Mouse (Mus musculus): Measurements from ENCODE around the gene Gas6.

The Gas6 gene

DNA sequence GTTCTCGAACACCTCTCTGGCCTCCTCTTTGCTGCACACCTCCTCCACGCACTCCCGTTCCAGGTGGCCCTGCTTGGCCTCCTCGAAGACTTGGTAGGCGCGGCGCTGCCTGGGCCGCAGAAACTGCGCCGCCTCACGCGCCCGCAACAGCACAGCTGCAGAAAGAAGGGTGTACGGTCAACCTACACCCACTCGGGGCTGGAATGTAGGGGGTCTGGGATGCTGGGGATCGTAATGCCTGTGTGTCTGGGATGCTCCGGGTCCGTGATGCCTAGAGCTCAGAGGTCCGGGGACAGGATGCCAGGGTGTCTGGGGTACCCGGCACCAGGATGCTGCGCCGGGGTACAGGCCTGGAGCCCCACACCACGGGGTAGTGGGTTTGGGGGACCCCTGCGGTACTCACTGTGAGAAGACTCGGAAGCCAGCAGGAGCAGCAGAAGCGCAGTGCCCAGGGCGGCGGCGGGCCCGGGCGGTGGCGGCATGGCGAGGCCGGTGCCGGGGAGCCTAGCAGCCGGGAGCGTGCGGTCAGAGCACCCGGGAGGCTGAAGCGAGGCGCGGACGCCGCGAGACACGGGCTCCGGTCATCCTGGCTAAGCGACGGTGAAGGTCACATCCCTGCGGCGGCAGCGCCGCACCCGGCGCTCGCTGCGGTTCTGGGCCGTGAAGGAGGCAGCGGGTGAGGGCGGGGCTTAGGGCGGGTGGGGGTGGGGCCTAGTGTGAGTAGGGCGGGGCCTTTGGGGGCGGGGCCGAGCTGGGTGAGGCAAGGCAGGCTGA, at the start of gene Gas6:
Gas6 (minus strand) TSS at position 633 of the 774 bp plus-strand sequence.
- no peak for DNase-seq (ENCODE audit: low read depth, low spot score)

GRCm38 (mm10) chr8:13541526-13541925, 47.2 kb upstream of the Gas6 start:
- no peak for DNase-seq (ENCODE audit: low read depth, low spot score)

- no peak for DNase-seq (ENCODE audit: low read depth, low spot score)
These were observed 45.8 kb upstream of the Gas6 start for GRCm38 (mm10) chr8:13540122-13540521.

- DNase-seq (ENCODE audit: low read depth, low spot score) = no peak
These were observed 44.5 kb upstream of the Gas6 start for GRCm38 (mm10) chr8:13538821-13539220.

- no peak for DNase-seq (ENCODE audit: low read depth, low spot score)
These were observed 42.8 kb upstream of the Gas6 start for GRCm38 (mm10) chr8:13537102-13537501.

- no peak for DNase-seq (ENCODE audit: low read depth, low spot score)
These were observed 38.8 kb upstream of the Gas6 start for GRCm38 (mm10) chr8:13533123-13533522.

DNA sequence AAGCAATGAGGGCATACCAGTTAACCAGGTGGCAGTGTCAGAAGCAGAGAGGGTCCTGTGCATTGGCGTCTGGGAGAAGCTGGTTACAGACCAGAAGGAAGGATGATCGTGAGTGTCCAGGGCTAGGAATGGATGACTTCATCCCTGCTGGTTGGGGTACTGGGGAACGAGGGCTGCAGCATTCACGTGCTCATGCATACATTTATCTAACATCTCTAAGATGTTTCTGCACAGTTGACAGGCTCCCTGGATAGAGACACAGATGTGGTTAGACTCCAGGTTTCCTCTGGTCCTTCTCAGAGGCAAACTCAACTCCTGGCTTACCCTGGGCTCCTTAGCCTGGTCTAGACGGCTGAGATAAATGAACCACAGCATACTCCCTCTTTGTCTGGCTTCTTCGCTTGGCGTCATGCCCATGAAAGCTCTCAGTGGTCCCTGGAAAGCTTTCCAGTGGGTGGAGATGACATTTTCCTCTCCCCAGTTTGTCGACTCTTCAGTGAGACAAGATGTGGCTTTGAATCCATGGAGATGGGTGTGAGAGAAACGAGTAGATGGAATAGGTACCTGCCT, 37.4 kb upstream of the Gas6 start:
- no peak for DNase-seq (ENCODE audit: low read depth, low spot score)

DNA sequence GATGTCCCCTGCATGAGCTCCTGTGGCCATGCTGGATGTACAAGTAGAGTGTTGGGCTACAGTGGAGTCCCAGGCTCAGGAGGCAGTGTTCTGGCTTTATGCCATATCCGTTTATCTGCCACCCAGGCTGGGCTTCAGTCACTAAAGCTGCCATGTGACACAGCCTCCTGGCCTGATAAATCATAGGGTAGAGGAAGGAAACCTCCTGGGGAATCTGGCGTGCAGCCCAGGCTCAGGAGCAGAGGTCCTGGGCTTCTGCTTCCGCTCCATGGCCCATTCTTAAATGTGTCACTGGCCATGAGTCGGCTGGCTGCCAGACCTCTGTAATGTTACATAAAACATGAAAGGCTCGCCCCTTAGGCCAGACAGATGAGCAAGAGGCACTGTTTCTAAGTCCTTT, 36.7 kb upstream of the Gas6 start:
- no peak for DNase-seq (ENCODE audit: low read depth, low spot score)

- no peak for DNase-seq (ENCODE audit: low read depth, low spot score)
These were observed 36.1 kb upstream of the Gas6 start for GRCm38 (mm10) chr8:13530401-13530800.

- no peak for DNase-seq (ENCODE audit: low read depth, low spot score)
These were observed 35.6 kb upstream of the Gas6 start for GRCm38 (mm10) chr8:13529891-13530316.

DNA sequence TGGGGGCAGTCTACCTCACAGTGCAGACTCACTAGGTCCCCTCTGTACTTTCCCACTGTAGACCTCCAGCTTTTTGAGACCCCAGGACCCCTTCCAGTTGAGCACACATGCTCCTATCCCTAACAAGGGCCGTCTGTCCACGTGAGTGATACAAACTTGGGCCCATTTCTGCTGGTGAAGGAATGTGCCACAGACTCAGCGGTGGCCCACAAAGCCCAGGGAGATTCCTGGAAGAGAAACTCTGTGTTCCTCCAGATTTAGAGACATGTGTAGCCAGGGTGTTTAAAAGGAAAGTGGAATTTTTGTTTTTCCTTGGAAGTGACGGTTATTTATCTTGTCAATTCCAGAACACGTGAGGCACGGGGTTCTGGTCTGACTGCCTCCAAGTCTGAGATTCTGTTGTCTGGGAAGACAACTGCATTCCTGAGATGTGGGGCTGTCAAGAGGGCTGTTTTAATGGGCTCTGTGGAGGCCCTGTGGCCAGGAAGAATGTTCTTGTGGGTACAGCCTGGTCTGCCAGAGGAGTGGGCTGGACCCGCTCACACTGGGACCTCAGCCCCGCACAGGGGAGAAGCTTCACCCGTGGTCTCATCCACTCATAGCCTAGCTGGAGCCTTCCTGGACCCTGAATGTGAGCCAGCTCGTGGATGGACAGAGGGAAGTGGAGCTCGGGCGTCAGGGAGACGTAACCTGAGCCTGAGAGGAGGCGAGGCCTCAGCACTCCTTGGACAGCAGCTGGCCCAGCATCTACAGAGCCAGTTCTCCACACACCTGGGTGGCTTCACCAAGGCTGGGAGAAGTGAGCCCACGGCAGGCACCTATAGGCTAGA, 34.9 kb upstream of the Gas6 start:
- no peak for DNase-seq (ENCODE audit: low read depth, low spot score)

DNA sequence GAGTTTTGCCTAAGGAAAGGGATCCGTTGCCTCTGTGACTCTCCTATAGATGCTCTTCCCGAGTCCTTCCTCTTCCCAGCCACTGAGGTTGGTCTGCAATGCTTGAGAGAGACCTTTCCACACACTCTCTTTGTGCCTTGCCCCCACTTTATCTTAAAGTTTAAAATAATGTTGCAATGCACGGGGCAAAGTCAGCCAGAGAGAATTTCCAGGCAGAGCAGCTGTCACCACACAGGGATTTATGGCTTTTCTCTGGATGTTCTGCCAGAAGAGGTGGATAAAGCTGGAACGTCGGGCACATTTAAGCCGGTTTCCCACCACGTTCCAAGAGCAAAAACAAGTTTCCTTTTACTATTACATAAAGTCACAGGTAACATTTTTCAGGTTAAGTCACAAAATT, 27.1 kb upstream of the Gas6 start:
- no peak for DNase-seq (ENCODE audit: low read depth, low spot score)

DNA sequence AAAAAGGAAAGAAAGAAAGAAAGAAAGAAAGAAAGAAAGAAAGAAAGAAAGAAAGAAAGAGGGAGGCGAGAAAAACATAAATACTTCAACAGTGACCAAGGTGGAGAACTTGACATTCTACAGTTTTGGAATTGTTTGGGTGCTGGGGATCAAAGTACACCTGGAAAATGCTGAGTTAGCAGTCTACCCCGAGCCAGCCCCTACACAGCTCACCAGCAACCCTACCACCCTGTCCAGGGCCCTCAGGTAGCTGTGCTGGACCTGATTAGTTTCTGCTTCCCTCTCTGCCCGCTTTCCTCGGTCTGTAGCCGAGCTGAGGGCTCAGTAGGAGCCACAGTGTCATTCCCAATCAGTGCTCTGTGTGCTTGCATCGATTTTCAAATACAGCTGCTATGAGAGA, 26.1 kb upstream of the Gas6 start:
- no peak for DNase-seq (ENCODE audit: low read depth, low spot score)

- DNase-seq (ENCODE audit: low read depth, low spot score) = no peak
These were observed 25.2 kb upstream of the Gas6 start for GRCm38 (mm10) chr8:13519503-13519902.

DNA sequence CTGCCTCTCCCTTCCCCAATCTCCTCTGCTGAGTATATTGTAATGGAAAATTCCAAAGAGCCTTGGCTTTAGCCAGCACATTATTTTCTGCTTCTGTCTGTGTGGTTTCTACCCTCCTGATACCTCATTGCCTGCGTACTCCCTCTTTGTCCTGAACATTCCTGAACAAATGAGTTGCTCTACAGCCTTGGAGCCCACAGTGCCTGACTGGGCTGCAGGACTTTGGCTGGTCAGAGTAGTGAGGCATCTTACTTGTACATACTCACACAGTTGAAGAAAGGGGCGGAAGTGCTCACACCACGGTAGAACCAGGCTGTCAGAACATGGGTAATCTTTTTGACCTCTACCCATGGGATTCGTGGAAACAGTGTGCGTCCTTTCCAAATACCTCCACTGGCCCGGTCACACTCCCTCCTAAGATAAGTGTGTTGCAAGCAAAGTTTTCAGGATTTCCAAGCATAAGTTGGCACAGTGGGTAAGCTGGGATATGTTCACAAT, 23.0 kb upstream of the Gas6 start:
- DNase-seq (ENCODE audit: low read depth, low spot score) = no peak

DNA sequence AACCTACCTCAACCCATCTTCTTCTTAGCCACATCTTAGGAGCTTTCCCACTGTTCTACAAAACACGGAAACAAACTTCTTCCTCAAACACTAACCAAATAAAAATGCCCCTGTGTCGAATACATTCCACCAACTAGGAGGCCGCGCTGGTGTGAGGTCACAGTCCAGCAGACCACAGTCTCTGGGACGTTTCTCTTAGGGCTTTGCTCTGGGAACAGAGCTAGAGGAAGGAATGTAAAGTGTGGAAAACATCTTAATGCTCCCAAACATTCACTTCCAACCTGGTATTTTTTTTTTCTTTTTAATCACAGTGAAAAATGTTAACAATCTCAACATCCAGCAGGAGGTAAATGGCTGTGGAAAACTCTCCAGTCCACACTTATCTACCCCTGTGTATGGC, 22.4 kb upstream of the Gas6 start:
- DNase-seq (ENCODE audit: low read depth, low spot score) = no peak

GRCm38 (mm10) chr8:13516011-13516442, 21.7 kb upstream of the Gas6 start:
- DNase-seq (ENCODE audit: low read depth, low spot score) = no peak

- DNase-seq (ENCODE audit: low read depth, low spot score) = no peak
These were observed 19.5 kb upstream of the Gas6 start for GRCm38 (mm10) chr8:13513556-13514370.

GRCm38 (mm10) chr8:13512677-13513076, 18.4 kb upstream of the Gas6 start:
- no peak for DNase-seq (ENCODE audit: low read depth, low spot score)

GRCm38 (mm10) chr8:13512016-13512415, 17.7 kb upstream of the Gas6 start:
- no peak for DNase-seq (ENCODE audit: low read depth, low spot score)

DNA sequence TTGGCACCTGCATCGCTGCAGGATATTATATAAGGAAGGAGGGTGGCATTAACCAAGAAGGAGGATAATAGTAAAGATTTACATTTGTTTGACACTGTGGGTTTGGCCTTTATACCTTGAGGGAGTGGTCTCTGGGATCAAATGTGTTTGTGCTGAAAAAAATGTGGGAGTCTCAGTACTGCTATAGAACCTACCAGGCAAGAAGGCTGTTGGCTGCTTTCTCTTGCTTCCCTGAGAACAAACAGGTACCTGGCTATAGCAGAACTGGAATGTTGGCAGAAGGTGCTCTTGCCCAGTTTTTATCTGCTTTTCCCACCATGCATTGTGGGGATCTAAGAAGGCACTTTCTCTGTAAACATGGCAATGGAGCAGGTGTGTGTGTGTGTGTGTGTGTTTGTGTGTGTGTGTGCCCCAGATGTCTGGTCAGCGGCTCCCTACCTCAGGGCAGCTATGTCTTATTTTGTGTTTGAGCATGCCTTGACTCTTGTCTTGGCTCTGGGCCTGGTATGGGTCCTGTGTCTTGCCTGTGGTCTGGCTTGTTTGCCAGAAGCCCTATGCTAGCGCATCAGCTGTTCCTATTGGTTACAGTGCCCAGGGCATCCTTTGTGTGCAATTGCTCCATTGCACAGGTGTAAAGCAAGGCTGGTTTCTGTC, 13.1 kb upstream of the Gas6 start:
- no peak for DNase-seq (ENCODE audit: low read depth, low spot score)
